Mouse (Mus musculus): ENCODE measurements at regions not wholly inside any gene's neighbourhood (a gene's known extent, or its start where the extent isn't known, plus 50 kb on each side); places are given as distances from the start of the nearest gene placed in this dataset.

DNA sequence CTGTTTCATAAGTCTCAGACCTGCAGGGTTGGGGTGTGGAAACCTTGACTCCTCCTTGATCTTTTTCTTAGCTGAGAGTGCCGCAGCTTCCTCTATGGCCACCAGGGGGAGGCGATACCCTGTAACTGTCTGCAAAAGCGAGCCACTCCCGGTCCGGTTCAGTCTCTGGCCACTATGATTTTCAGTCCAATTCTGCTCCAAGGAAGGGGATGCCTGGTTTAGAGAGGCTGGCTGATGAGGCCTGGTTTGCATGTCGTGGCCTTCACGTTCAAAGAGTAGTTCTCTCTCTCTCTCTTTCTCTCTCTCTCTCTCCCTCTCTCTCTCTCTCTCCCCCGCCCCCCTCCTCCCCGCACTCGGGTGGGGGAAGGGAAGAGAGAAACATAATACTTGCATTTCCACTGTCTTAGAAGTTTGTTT lies 70.3 kb upstream of the Thpo start:
- H3K27me3 ChIP-seq (replicated peaks), result no peaks in the 10 kb centered on the region
- peaks cover 8 to 30% of the 10 kb centered on the region in 2 experiments for H3K4me1 ChIP-seq (ENCODE audit: control insufficient read depth in 1 of 2, insufficient read depth in 2 of 2)
- in situ Hi-C loops (cut with MboI; ENCODE audit: low pct_ligation_motif_present, low pct_unique_long_range_greater_than_20kb, low sequenced_read_pairs), result loop anchor here (10.0 kb wide), 1 partner anchor 90 kb away; no protein-coding TSS in a partner anchor
- H3K36me3 ChIP-seq (replicated peaks in 1 of 2; ENCODE audit: control insufficient read depth in 1 of 2, insufficient read depth in 1 of 2, low read length in 1 of 2), result no peaks in the 10 kb centered on the region
- TF ChIP-seq CHD1 (IDR thresholded peaks at IDR 0.05; ENCODE audit: low read depth, low read length), result no peak
- 0 out of 2 replicates have a peak, but pooled peaks have one; percentile 27 for TF ChIP-seq TCF12 (IDR thresholded peaks at IDR 0.05; ENCODE audit: low read depth, low read length)
- no peak for TF ChIP-seq NRF1 (IDR thresholded peaks at IDR 0.05; ENCODE audit: low read depth, low read length)
- 0 out of 2 replicates have a peak, but pooled peaks have one; percentile 19 for TF ChIP-seq POLR2A (IDR thresholded peaks at IDR 0.05; ENCODE audit: low read depth, low read length)
- TF ChIP-seq RAD21 (IDR thresholded peaks at IDR 0.05; ENCODE audit: low read depth, low read length), result peak; percentile 84
- 0 out of 2 replicates have a peak, but pooled peaks have one; percentile 12 for TF ChIP-seq ZC3H11A (IDR thresholded peaks at IDR 0.05; ENCODE audit: low read depth, low read length)
- TF ChIP-seq ZKSCAN1 (IDR thresholded peaks at IDR 0.05; ENCODE audit: borderline replicate concordance, low read depth, low read length), result no peak
- no peak for TF ChIP-seq E2F4 (IDR thresholded peaks at IDR 0.05; ENCODE audit: insufficient replicate concordance, low read depth, low read length)
- no peak for TF ChIP-seq KAT2A (IDR thresholded peaks at IDR 0.05; ENCODE audit: insufficient replicate concordance, low read length)
- no peak for TF ChIP-seq MXI1 (IDR thresholded peaks at IDR 0.05; ENCODE audit: low read depth, low read length)
- peak; percentile 53; the same call in 1 of the 2 replicates for TF ChIP-seq ELF1 (IDR thresholded peaks at IDR 0.05; ENCODE audit: low read depth, low read length)
- TF ChIP-seq UBTF (IDR thresholded peaks at IDR 0.05; ENCODE audit: low read depth, low read length), result no peak
- TF ChIP-seq ZMIZ1 (IDR thresholded peaks at IDR 0.05; ENCODE audit: low read depth, low read length), result no peak
- TF ChIP-seq IRF4 (IDR thresholded peaks at IDR 0.05; ENCODE audit: low read depth, low read length), result peak; percentile 80
- TF ChIP-seq JUN (IDR thresholded peaks at IDR 0.05; ENCODE audit: insufficient read depth, low read depth, low read length), result no peak
- no peak for TF ChIP-seq USF1 (IDR thresholded peaks at IDR 0.05; ENCODE audit: low read depth, low read length)
- TF ChIP-seq SMC3 (IDR thresholded peaks at IDR 0.05; ENCODE audit: low read depth, low read length), result peak; percentile 91
- TF ChIP-seq BHLHE40 (IDR thresholded peaks at IDR 0.05; ENCODE audit: low read depth, low read length), result 0 out of 2 replicates have a peak, but pooled peaks have one; percentile 5
- peak; percentile 30; the same call in 1 of the 2 replicates for TF ChIP-seq JUND (conservative IDR thresholded peaks at IDR 0.05; ENCODE audit: low read depth, low read length)
- 0 out of 2 replicates have a peak, but pooled peaks have one; percentile 12 for TF ChIP-seq NELFE (IDR thresholded peaks at IDR 0.05; ENCODE audit: low read depth, low read length)
- peak; percentile 88 to 94 for TF ChIP-seq CTCF (conservative IDR thresholded peaks at IDR 0.05 in 1 of 2, IDR thresholded peaks at IDR 0.05 in 1 of 2; ENCODE audit: low read depth in 2 of 2, low read length in 2 of 2)
- TF ChIP-seq CHD2 (IDR thresholded peaks at IDR 0.05; ENCODE audit: low read length), result peak; percentile 96
- TF ChIP-seq HCFC1 (IDR thresholded peaks at IDR 0.05; ENCODE audit: low read depth, low read length), result peak; percentile 43; the same call in 1 of the 2 replicates
- TF ChIP-seq MEF2A (IDR thresholded peaks at IDR 0.05; ENCODE audit: borderline replicate concordance, low read depth, low read length), result 0 out of 2 replicates have a peak, but pooled peaks have one; percentile 37
- peak; percentile 96 for TF ChIP-seq MAZ (IDR thresholded peaks at IDR 0.05; ENCODE audit: low read depth, low read length)
- no peak for TF ChIP-seq SIN3A (IDR thresholded peaks at IDR 0.05; ENCODE audit: low read length)
- TF ChIP-seq MAFK (IDR thresholded peaks at IDR 0.05; ENCODE audit: insufficient replicate concordance, low read length), result no peak
- DNase-seq (ENCODE audit: extremely low read depth), result peak; percentile 91
- H3K9me3 ChIP-seq (replicated peaks; ENCODE audit: low read length), result no peaks in the 10 kb centered on the region
- H3K4me3 ChIP-seq (replicated peaks in 1 of 3; ENCODE audit: low read depth in 2 of 3, low read length in 2 of 3, poor library complexity in 1 of 3), result peak overlapping the region; percentile 44 to 49 (median 48)
- dilution Hi-C loops (cut with MboI; ENCODE audit: extremely low pct_ligation_motif_present, extremely low pct_unique_long_range_greater_than_20kb, low sequenced_read_pairs), result no loop called here
- peak overlapping the region; percentile 40 for H3K4me2 ChIP-seq (ENCODE audit: insufficient read depth, low read depth, poor library complexity, severe bottlenecking)
- H3K27ac ChIP-seq (ENCODE audit: insufficient read depth, low read depth), result no peak overlapping the region
- H3K9ac ChIP-seq (ENCODE audit: insufficient read depth, low read depth), result peak overlapping the region; percentile 11; the same call in 1 of the 2 replicates
- no peaks in the 10 kb centered on the region for H3K79me2 ChIP-seq (replicated peaks; ENCODE audit: control insufficient read depth, extremely low read depth, insufficient read depth, poor library complexity, severe bottlenecking)

Data from CH12.LX (cell line).